Mouse (Mus musculus) neural tube, embryonic 12.5 days (tissue): ENCODE measurements around the gene Ngef. TPM values are rescaled to one million over a fixed set of nuclear protein-coding genes. Genes with fewer than 3 reads are reported as not detected.
"Not testable (repeated sequence)": the region's sequence is repeated elsewhere in the genome, so short reads cannot be mapped to it uniquely, and the experiment has no call there.

Source experiments
- ATAC-seq: fragments of 200-750 bp; cut with Nextera tagmentation; 2 replicates; pipeline ENCODE4 v1.8.0; 2017; ENCODE audit warnings: low read depth, mild to moderate bottlenecking, moderate TSS enrichment, moderate library complexity; ENCODE audit not compliant: low FRiP score
- H3K27ac ChIP-seq: fragments of 300-500 bp; sonication (generic); 2 replicates; pipeline ENCODE4 v1.5.1; 2016
- H3K27me3 ChIP-seq: fragments of 300-500 bp; sonication (generic); replicated peaks from 2 replicates; pipeline ENCODE4 v1.6.1; 2016; ENCODE audit warnings: mild to moderate bottlenecking
- H3K36me3 ChIP-seq: fragments of 300-500 bp; sonication (generic); 2 replicates; pipeline ENCODE4 v1.6.1; 2016; ENCODE audit warnings: mild to moderate bottlenecking
- H3K4me1 ChIP-seq: fragments of 300-500 bp; sonication (generic); 2 replicates; pipeline ENCODE4 v1.6.1; 2016
- H3K4me2 ChIP-seq: fragments of 300-500 bp; sonication (generic); replicated peaks from 2 replicates; pipeline ENCODE4 v1.6.1; 2016; ENCODE audit warnings: mild to moderate bottlenecking
- H3K4me3 ChIP-seq: fragments of 300-500 bp; sonication (generic); 2 replicates; pipeline ENCODE4 v1.5.1; 2016
- H3K9ac ChIP-seq: fragments of 300-500 bp; sonication (generic); 2 replicates; pipeline ENCODE4 v1.6.1; 2016; ENCODE audit warnings: mild to moderate bottlenecking
- H3K9me3 ChIP-seq: fragments of 300-500 bp; sonication (generic); 2 replicates; pipeline ENCODE4 v1.6.1; 2016; ENCODE audit warnings: mild to moderate bottlenecking
- WGBS: fragments of 180-500 bp; shearing (Covaris S2); methylation state at CpG from one replicate; pipeline ENCODE4 v1.1.7; 2016; 5-methylcytosine and 5-hydroxymethylcytosine counted together
- polyA plus RNA-seq: library from polyadenylated mRNA; unstranded; fragments of >200 nt; fragmentation: Nextera tagmentation; extraction: Ambion mirVana; gene quantifications from 2 replicates; pipeline ENCODE4 v1.2.1, GENCODE M21; 2016

The Ngef gene
- polyA plus RNA-seq, 1 experiment from 2014 or later = 2.6 TPM

- Histone ChIP-seq H3K27ac (no peak overlapping the region), H3K9ac (no peak overlapping the region), H3K4me2 (no peak overlapping the region), H3K36me3 (no peaks in the 10 kb centered on the region), H3K9me3 (no peaks in the 10 kb centered on the region), H3K4me3 (no peak overlapping the region), H3K4me1 (no peaks in the 10 kb centered on the region), H3K27me3 (no peaks in the 10 kb centered on the region)
- ATAC-seq = no peak
- WGBS = 68% methylated on average over 9 of the region's 9 CpGs
These were observed 106.2 kb downstream of the Ngef start for GRCm38 (mm10) chr1:87467469-87467868.

- 92% methylated on average over 6 of the region's 7 CpGs for WGBS
- not testable (repeated sequence) for H3K4me3 ChIP-seq
These were observed 113.8 kb downstream of the Ngef start for GRCm38 (mm10) chr1:87459856-87460255.

GRCm38 (mm10) chr1:87458045-87458444 is 115.6 kb downstream of the Ngef start:
- no peak overlapping the region for H3K4me3 ChIP-seq
- no peak overlapping the region for H3K9ac ChIP-seq
- no peak overlapping the region for H3K27ac ChIP-seq
- no peaks in the 10 kb centered on the region for H3K27me3 ChIP-seq
- no peak for ATAC-seq
- no peaks in the 10 kb centered on the region for H3K4me1 ChIP-seq
- H3K4me2 ChIP-seq = no peak overlapping the region
- no peaks in the 10 kb centered on the region for H3K36me3 ChIP-seq
- 90% methylated on average over 4 of the region's 4 CpGs for WGBS
- no peaks in the 10 kb centered on the region for H3K9me3 ChIP-seq

More at GRCm38 (mm10) chr1:87459856-87460255, 113.8 kb downstream of the Ngef start:
- H3K36me3 ChIP-seq, H3K4me2 ChIP-seq, ATAC-seq, H3K9ac ChIP-seq, H3K27me3 ChIP-seq, H3K9me3 ChIP-seq, H3K4me1 ChIP-seq, H3K27ac ChIP-seq: not testable (repeated sequence)

GRCm38 (mm10) chr1:87456425-87456824 is 117.2 kb downstream of the Ngef start:
- Histone ChIP-seq H3K9me3 (no peaks in the 10 kb centered on the region), H3K4me2 (no peak overlapping the region), H3K4me1 (no peaks in the 10 kb centered on the region), H3K4me3 (no peak overlapping the region), H3K9ac (no peak overlapping the region), H3K36me3 (no peaks in the 10 kb centered on the region), H3K27me3 (no peaks in the 10 kb centered on the region), H3K27ac (no peak overlapping the region)
- 100% methylated on average over 1 of the region's 1 CpGs for WGBS
- no peak for ATAC-seq

DNA sequence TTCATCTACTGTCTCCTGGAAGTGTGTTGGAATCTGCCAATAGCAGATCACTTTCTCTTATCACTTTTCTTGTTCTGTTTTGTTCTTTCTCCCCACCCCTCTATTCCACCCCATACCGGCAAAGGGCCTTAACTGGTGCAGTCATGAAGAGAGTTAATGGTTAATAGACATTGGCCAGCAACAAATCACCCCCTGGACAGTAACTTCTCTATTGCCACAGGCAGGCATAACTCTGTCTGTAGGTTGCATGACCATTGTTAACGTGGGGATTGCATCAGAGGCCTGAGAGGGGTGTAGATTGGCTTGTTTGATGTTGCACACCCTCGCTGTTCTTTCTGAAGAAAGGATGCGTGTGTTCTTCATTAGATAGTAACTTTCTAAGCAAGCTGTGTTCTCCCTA is 124.2 kb downstream of the Ngef start:
- no peaks in the 10 kb centered on the region for H3K9me3 ChIP-seq
- H3K4me1 ChIP-seq = no peaks in the 10 kb centered on the region
- no peaks in the 10 kb centered on the region for H3K27me3 ChIP-seq
- H3K27ac ChIP-seq = no peak overlapping the region
- H3K36me3 ChIP-seq = peaks cover 51% of the 10 kb centered on the region
- ATAC-seq = no peak
- H3K4me2 ChIP-seq = no peak overlapping the region
- no peak overlapping the region for H3K9ac ChIP-seq
- WGBS = 81% methylated on average over 4 of the region's 4 CpGs
- no peak overlapping the region for H3K4me3 ChIP-seq

DNA sequence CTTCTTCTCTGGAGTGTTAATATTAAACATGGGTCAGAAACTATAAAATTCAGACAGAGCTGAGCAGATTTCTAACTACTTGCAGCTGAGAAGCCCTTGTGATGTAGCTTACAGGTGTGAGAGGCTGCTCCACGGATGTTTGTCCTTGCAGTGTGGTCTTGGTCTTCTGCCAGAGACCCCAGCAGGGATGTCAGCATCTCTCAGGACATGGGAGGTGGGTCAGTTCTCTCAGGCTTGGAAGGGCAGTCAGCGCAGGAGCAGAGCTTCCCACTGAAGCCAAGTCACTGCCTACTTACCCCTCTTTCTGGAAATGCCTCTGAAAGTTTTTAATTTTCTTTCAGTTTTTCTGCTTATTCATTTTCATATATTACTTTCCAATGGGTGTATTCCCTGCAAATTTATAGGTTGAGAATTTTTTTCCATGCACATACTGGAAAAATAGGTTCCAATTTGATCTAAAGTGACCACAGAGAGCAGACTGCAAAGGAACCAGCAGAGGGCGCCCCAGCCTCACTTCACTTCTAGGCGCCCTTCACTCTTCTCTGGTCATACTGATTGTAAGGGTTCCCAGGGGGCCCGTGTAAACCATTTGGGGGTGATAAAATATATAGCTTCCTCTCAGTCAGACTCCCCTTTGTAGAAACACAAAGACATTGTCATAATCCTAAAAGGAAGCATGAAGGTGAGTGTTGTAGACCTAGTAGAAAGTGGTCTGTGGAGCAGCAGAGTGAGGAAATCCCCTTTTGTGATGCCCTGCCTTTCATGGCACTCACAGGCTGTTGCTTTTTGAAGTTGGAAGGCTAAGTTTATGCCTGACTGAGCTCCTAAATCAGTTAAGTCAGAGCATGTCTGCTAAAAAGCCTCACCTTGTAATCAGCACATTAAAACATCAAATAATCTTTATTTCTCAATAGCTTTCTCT is 126.2 kb downstream of the Ngef start:
- ATAC-seq = no peak
- no peak overlapping the region for H3K4me3 ChIP-seq
- no peak overlapping the region for H3K4me2 ChIP-seq
- WGBS = 35% methylated on average over 5 of the region's 5 CpGs
- no peak overlapping the region for H3K27ac ChIP-seq
- peaks cover 66% of the 10 kb centered on the region for H3K36me3 ChIP-seq
- no peaks in the 10 kb centered on the region for H3K27me3 ChIP-seq
- H3K9me3 ChIP-seq = no peaks in the 10 kb centered on the region
- H3K4me1 ChIP-seq = no peaks in the 10 kb centered on the region
- H3K9ac ChIP-seq = no peak overlapping the region

DNA sequence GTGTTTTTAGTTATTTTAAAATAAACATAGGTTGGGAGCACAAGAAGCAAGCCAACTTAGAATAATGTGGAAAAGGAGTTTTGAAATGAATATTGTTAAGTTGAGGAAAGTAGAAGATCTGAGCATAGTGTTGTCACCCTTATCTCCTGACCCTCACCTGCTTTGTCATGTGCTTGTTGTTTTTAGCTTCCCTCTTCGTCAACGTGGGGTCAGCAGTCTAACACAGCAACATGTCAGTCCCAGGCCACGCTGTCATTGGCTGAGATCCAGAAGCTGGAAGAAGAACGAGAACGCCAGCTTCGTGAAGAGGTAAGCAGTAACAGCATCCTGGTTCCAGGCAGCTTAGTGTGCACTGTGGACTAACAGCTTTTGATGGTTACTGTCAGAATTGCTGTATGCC is 137.1 kb downstream of the Ngef start:
- H3K36me3 ChIP-seq = peaks cover 59% of the 10 kb centered on the region
- no peak overlapping the region for H3K4me2 ChIP-seq
- no peak overlapping the region for H3K9ac ChIP-seq
- H3K27ac ChIP-seq = no peak overlapping the region
- no peaks in the 10 kb centered on the region for H3K4me1 ChIP-seq
- H3K4me3 ChIP-seq = no peak overlapping the region
- no peaks in the 10 kb centered on the region for H3K27me3 ChIP-seq
- 90% methylated on average over 6 of the region's 6 CpGs for WGBS
- no peak for ATAC-seq
- no peaks in the 10 kb centered on the region for H3K9me3 ChIP-seq

- no peaks in the 10 kb centered on the region for H3K9me3 ChIP-seq
- H3K4me3 ChIP-seq = no peak overlapping the region
- H3K4me2 ChIP-seq = no peak overlapping the region
- no peaks in the 10 kb centered on the region for H3K4me1 ChIP-seq
- no peak overlapping the region for H3K9ac ChIP-seq
- no peak overlapping the region for H3K27ac ChIP-seq
- ATAC-seq = no peak
- no peaks in the 10 kb centered on the region for H3K27me3 ChIP-seq
- peaks cover 58% of the 10 kb centered on the region for H3K36me3 ChIP-seq
- WGBS = 96% methylated on average over 2 of the region's 2 CpGs
These were observed 138.5 kb downstream of the Ngef start for GRCm38 (mm10) chr1:87435125-87435524.

Other genes starting within 250 kb of the Ngef start
- gene Gigyf2, start 246.9 kb downstream of the Ngef start, polyA plus RNA-seq = 62.4 and 66.1 TPM in 2 replicates
- 1.0 TPM in 2 replicates for gene Kcnj13, start 179.1 kb downstream of the Ngef start, polyA plus RNA-seq
- not detected in 2 replicates for gene Snorc, start 103.6 kb downstream of the Ngef start, polyA plus RNA-seq
- gene Neu2, start 64.0 kb downstream of the Ngef start, polyA plus RNA-seq = not detected in 2 replicates
- gene Inpp5d, start 46.4 kb upstream of the Ngef start, polyA plus RNA-seq = 2.9 and 3.3 TPM in 2 replicates
- gene Atg16l1, start 182.0 kb upstream of the Ngef start, polyA plus RNA-seq = 56.1 and 56.9 TPM in 2 replicates
- 2.2 and 2.8 TPM in 2 replicates for gene Sag, start 229.8 kb upstream of the Ngef start, polyA plus RNA-seq